Mouse (Mus musculus) layer of hippocampus, postnatal 14 days (tissue): ENCODE data around the gene Nkx6-2. TPM values are rescaled to one million over a fixed set of nuclear protein-coding genes. Genes with fewer than 3 reads are reported as not detected.

Experiments
- DNase-seq, 2 experiments: peaks; one replicate each; pipeline ENCODE4 v3.0.0; 2021 to 2022; ENCODE audit warnings: low spot score in 2 of 2, mixed read lengths in 1 of 2
- total RNA-seq, 2 experiments: library from RNA; stranded (reverse); gene quantifications; 2 replicates each; pipeline ENCODE4 v1.2.3; 2021

Nkx6-2 gene
- total RNA-seq, 2 experiments from 2014 or later: 4.9 to 6.1 TPM

GRCm38 (mm10) chr7:139572665-139573064, 9.9 kb downstream of the Nkx6-2 start:
- no peak for DNase-seq

- DNase-seq: no peak
Observed at GRCm38 (mm10) chr7:139570788-139571187, 11.8 kb downstream of the Nkx6-2 start.

GRCm38 (mm10) chr7:139566533-139566932, 16.1 kb downstream of the Nkx6-2 start:
- no peak for DNase-seq

- no peak for DNase-seq
Observed at GRCm38 (mm10) chr7:139565998-139566397, 16.6 kb downstream of the Nkx6-2 start.

- no peak for DNase-seq
Observed at GRCm38 (mm10) chr7:139564161-139564560, 18.4 kb downstream of the Nkx6-2 start.

GRCm38 (mm10) chr7:139563425-139563824, 19.2 kb downstream of the Nkx6-2 start:
- no peak for DNase-seq

GRCm38 (mm10) chr7:139559659-139560058, 22.9 kb downstream of the Nkx6-2 start:
- no peak for DNase-seq

GRCm38 (mm10) chr7:139556746-139557526, 25.7 kb downstream of the Nkx6-2 start:
- DNase-seq: no peak

- no peak for DNase-seq
Observed at GRCm38 (mm10) chr7:139556331-139556730, 26.3 kb downstream of the Nkx6-2 start.

- no peak for DNase-seq
Observed at GRCm38 (mm10) chr7:139551519-139551918, 31.1 kb downstream of the Nkx6-2 start.

- DNase-seq: no peak
Observed at GRCm38 (mm10) chr7:139550086-139550783, 32.4 kb downstream of the Nkx6-2 start.

GRCm38 (mm10) chr7:139547325-139547724, 35.3 kb downstream of the Nkx6-2 start:
- DNase-seq: no peak

GRCm38 (mm10) chr7:139544706-139545625, 37.6 kb downstream of the Nkx6-2 start:
- peak; percentile 25 to 44 for DNase-seq

- no peak for DNase-seq
Observed at GRCm38 (mm10) chr7:139541422-139541821, 41.2 kb downstream of the Nkx6-2 start.

- DNase-seq: no peak
Observed at GRCm38 (mm10) chr7:139540601-139541000, 42.0 kb downstream of the Nkx6-2 start.

- DNase-seq: peak; percentile 41 to 46
Observed at GRCm38 (mm10) chr7:139538541-139538940, 44.1 kb downstream of the Nkx6-2 start.

GRCm38 (mm10) chr7:139537831-139538230, 44.8 kb downstream of the Nkx6-2 start:
- DNase-seq: no peak

- DNase-seq: no peak
Observed at GRCm38 (mm10) chr7:139536831-139537230, 45.8 kb downstream of the Nkx6-2 start.

GRCm38 (mm10) chr7:139536331-139536730, 46.3 kb downstream of the Nkx6-2 start:
- DNase-seq: no peak

GRCm38 (mm10) chr7:139531428-139531801, 51.2 kb downstream of the Nkx6-2 start:
- DNase-seq: no peak
